Mouse (Mus musculus) duodenum, adult 2 months (tissue): ENCODE measurements around the gene Olfr1223. TPM values are rescaled to one million over a fixed set of nuclear protein-coding genes. Genes with fewer than 3 reads are reported as not detected.

ENCODE experiments used
- polyA plus RNA-seq: library from polyadenylated mRNA; depleted of rRNA; stranded (reverse); fragments of >200 nt; gene quantifications from 2 replicates; pipeline ENCODE4 v1.2.3, GENCODE M21; 2012; ENCODE audit warnings: low replicate concordance; rRNA removed

Gene Olfr1223
- polyA plus RNA-seq = not detected in 2 replicates

GRCm38 (mm10) chr2:89151460-89151859 is at the start of gene Olfr1223:
Gene Olfr1223, minus strand, starts transcription at chr2:89151560.

DNA sequence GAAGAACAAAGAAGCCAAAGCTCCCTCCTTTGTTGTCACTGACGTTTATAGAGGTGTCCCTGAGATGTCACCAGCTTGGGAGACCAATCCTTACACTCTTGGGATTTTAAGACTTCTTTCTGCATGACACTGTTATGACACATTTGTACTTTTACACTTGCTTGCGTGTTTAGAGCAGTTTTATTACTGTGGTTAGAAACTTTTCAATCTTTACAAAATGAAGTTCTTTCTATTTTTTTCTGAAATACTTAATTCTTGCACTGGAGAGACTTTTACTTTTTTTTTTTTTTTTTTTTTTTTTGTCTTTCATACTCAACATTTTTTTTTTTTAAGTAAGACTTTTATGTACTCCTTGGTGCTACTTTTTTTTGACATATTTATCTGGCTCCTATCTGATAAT is 48.6 kb upstream of the Olfr1223 start, which contains the start of gene Olfr1226:
Olfr1226 (minus strand) TSS at position 101 of the 400 bp plus-strand sequence.

GRCm38 (mm10) chr2:89174569-89174968 is 23.2 kb upstream of the Olfr1223 start, which contains the start of gene Olfr1225:
Gene Olfr1225, minus strand, starts transcription at chr2:89174669.

DNA sequence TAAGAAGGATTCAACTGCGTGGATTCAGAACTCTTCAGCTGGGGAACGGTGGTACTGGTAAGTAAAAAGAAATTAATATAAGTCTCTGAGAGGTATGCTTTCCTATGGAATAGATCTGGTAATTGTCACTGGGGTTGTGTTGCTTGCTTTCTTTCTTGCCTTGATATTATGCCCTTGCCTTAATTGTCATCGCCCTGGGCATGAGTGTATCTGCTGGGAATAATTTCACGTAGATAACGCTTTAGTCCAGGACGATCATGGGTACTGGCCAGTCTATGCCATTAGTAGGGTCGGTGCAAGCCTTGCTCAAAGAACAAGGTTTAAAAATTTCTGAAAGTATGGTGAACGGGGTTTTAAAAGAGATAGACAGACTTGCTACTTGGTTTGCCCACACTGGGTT is 12.6 kb upstream of the Olfr1223 start, which contains the start of gene Olfr1224-ps1:
Olfr1224-ps1 (minus strand) TSS at position 101 of the 400 bp plus-strand sequence.

DNA sequence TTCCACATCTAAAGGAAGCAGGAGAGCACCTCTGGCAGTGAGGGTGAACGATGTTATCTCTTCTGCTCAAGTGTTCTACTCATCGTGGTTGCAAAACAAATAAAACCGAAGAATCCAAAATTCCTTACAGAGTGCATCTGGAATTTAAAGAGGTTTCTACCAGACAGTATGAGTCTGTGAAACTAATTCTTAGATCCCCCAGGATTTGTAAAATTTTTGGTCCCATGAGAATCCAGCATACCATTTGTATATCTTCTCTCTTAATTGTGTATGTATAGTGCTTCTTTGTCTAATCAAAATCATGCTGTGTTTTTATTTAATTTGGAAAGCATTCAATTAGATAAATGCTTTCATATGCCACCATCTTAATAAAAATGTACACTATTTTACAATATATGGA is 18.4 kb downstream of the Olfr1223 start, which contains the start of gene Olfr1222:
Olfr1222 (minus strand) TSS at position 101 of the 400 bp plus-strand sequence.

DNA sequence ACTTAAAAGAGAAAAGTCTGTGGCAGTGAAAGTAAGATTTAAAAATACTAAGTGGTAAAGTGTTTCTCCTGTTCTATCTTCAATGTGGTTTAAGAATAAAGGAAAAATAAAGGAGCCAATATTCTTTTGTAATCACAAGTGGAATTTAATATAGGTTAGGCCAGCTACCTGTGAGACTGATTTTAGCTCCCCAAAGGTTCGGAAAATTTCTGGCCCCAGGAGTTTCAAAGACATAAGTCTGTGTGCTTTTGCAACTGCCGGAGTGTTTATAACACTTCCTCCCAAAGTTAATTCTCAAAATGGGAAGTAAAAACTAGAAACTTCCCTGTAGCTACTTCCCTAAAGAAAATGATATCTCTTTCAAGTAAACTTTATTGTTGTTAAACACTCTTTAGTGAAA is 34.2 kb downstream of the Olfr1223 start, which contains the start of gene Olfr1221:
Olfr1221 (minus strand) TSS at position 101 of the 400 bp plus-strand sequence.

DNA sequence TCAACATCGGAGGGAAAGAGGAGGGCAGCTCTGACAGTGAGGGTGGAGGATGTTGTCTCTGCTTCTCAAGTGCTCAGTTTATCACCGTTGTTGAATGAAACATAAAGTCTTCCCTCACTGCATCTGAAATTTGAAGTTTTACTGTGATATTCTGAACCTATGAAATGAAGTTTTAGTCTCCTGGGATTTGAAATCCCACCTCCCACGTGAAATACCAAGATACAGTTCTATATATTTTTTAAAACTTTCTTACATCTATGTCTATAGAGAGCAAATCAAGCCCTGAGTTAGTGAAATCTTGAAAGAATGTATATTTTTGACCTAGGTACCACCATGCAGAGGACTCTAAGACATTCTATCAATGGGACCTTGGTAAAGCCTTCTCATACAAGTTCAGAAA is 44.6 kb downstream of the Olfr1223 start, which contains the start of gene Olfr1220:
Olfr1220 (minus strand) TSS at position 101 of the 400 bp plus-strand sequence.

Other genes with a start within 250 kb of the Olfr1223 start
- not detected in 2 replicates for gene Olfr1208, start 249.2 kb downstream of the Olfr1223 start, polyA plus RNA-seq
- gene Olfr1209, start 236.4 kb downstream of the Olfr1223 start, polyA plus RNA-seq = not detected in 2 replicates
- gene Olfr1211, start 213.4 kb downstream of the Olfr1223 start, polyA plus RNA-seq = not detected in 2 replicates
- not detected in 2 replicates for gene Olfr1212, start 197.6 kb downstream of the Olfr1223 start, polyA plus RNA-seq
- gene Gm13762, start 171.3 kb downstream of the Olfr1223 start, polyA plus RNA-seq = not detected in 2 replicates
- not detected in 2 replicates for gene Olfr1214, start 158.9 kb downstream of the Olfr1223 start, polyA plus RNA-seq
- gene Olfr1215, start 144.6 kb downstream of the Olfr1223 start, polyA plus RNA-seq = not detected in 2 replicates
- gene Olfr1216, start 133.2 kb downstream of the Olfr1223 start, polyA plus RNA-seq = not detected in 2 replicates
- gene Olfr1217, start 119.5 kb downstream of the Olfr1223 start, polyA plus RNA-seq = not detected in 2 replicates
- gene Olfr1218, start 90.4 kb downstream of the Olfr1223 start, polyA plus RNA-seq = not detected in 2 replicates
- gene Olfr1219, start 68.0 kb downstream of the Olfr1223 start, polyA plus RNA-seq = not detected in 2 replicates
- not detected in 2 replicates for gene Olfr1220, start 44.7 kb downstream of the Olfr1223 start, polyA plus RNA-seq
- gene Olfr1221, start 34.3 kb downstream of the Olfr1223 start, polyA plus RNA-seq = not detected in 2 replicates
- gene Olfr1222, start 18.5 kb downstream of the Olfr1223 start, polyA plus RNA-seq = not detected in 2 replicates
- gene Olfr1224-ps1, start 12.5 kb upstream of the Olfr1223 start, polyA plus RNA-seq = not detected in 2 replicates
- not detected in 2 replicates for gene Olfr1225, start 23.1 kb upstream of the Olfr1223 start, polyA plus RNA-seq
- gene Olfr1226, start 48.5 kb upstream of the Olfr1223 start, polyA plus RNA-seq = not detected in 2 replicates
- gene Olfr1228, start 102.5 kb upstream of the Olfr1223 start, polyA plus RNA-seq = not detected in 2 replicates
- gene Olfr1229, start 136.5 kb upstream of the Olfr1223 start, polyA plus RNA-seq = not detected in 2 replicates
- gene Olfr1230, start 145.7 kb upstream of the Olfr1223 start, polyA plus RNA-seq = not detected in 2 replicates
- gene Olfr1231, start 155.5 kb upstream of the Olfr1223 start, polyA plus RNA-seq = not detected in 2 replicates
- gene Olfr1232, start 178.1 kb upstream of the Olfr1223 start, polyA plus RNA-seq = not detected in 2 replicates
- not detected in 2 replicates for gene Olfr1233, start 190.8 kb upstream of the Olfr1223 start, polyA plus RNA-seq
- gene Olfr1234, start 213.3 kb upstream of the Olfr1223 start, polyA plus RNA-seq = not detected in 2 replicates